In the genomic region with DNA sequence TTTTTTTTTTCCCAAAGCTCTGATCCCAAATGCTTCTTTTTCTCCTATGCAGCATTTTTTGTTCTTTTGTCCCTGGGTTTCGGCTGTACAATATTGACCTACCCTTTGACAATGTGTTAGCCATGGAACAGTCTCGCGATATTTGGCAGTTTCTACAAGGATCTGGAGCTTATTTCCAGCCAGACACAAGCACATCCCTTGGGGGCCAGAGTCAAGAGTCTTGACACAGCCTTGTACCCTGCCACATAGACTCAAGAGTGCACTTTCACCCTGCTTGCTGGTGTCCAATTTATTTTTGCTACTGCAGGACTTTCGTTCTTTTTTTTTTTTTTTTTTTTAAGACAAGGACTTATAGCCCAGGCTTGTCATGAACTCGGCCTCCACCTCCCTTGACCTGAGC, we compare ENCODE assay signal across 9 mouse cellular contexts. TPM values are rescaled to one million over a fixed set of nuclear protein-coding genes. Genes with fewer than 3 reads are reported as not detected.
DNase-seq lines count a peak whose midpoint lies in the region; ATAC-seq and TF ChIP-seq lines count a peak whose summit lies in the region.
"Had no signal": no experiment of that assay in that cellular context is flagged by ENCODE, and none has a peak within 500 bp of the region (broad histone marks: within the 10 kb centered on the region; RNA-seq: fewer than 3 reads in every experiment).

No protein-coding gene starts in this region.

- peak overlapping the region; percentile 97 for H3K4me3 ChIP-seq in gastrocnemius, adult 2 months
- H3K4me3 ChIP-seq in megakaryocyte, embryonic 14.5 days (replicated peaks): peak overlapping the region; percentile 91
- H3K4me3 ChIP-seq in intestine, embryonic 15.5 days (replicated peaks): peak overlapping the region; percentile 96
- no peak overlapping the region for H3K4me3 ChIP-seq in neural tube, embryonic 15.5 days (replicated peaks)

- H3K27me3 ChIP-seq in megakaryocyte, embryonic 14.5 days (replicated peaks): no peaks in the 10 kb centered on the region
- H3K27me3 ChIP-seq in intestine, embryonic 15.5 days (replicated peaks): no peaks in the 10 kb centered on the region
- no peaks in the 10 kb centered on the region for H3K27me3 ChIP-seq in neural tube, embryonic 15.5 days (replicated peaks)

- TF ChIP-seq CTCF in gastrocnemius, adult 2 months (IDR thresholded peaks at IDR 0.05): no peak

- H3K4me1 ChIP-seq in megakaryocyte, embryonic 14.5 days: peaks cover 88% of the 10 kb centered on the region
- H3K4me1 ChIP-seq in intestine, embryonic 15.5 days (replicated peaks): peaks cover 12% of the 10 kb centered on the region
- H3K4me1 ChIP-seq in neural tube, embryonic 15.5 days: peaks cover 25% of the 10 kb centered on the region

- peaks cover 74% of the 10 kb centered on the region for H3K36me3 ChIP-seq in megakaryocyte, embryonic 14.5 days (replicated peaks; ENCODE audit: low read length)
- H3K36me3 ChIP-seq in intestine, embryonic 15.5 days: peaks cover 26% of the 10 kb centered on the region
- H3K36me3 ChIP-seq in neural tube, embryonic 15.5 days: peaks cover 56% of the 10 kb centered on the region

- H3K4me2 ChIP-seq in intestine, embryonic 15.5 days (replicated peaks): peak overlapping the region; percentile 75; the same call in 1 of the 2 replicates
- peak overlapping the region; percentile 78 for H3K4me2 ChIP-seq in neural tube, embryonic 15.5 days

- no peaks in the 10 kb centered on the region for H3K9me3 ChIP-seq in megakaryocyte, embryonic 14.5 days
- no peaks in the 10 kb centered on the region for H3K9me3 ChIP-seq in intestine, embryonic 15.5 days
- H3K9me3 ChIP-seq in neural tube, embryonic 15.5 days (replicated peaks): no peaks in the 10 kb centered on the region

- intact Hi-C loops in gastrocnemius, adult 2 months (cut with DNase I): loop anchor here (5.0 kb wide), 1 partner anchor 121 kb away; no protein-coding TSS in a partner anchor
- intact Hi-C loops in gastrocnemius, postnatal 36 days (cut with DNase I): loop anchor here (5.0 kb wide), 1 partner anchor 226 kb away; no protein-coding TSS in a partner anchor

- WGBS in intestine, embryonic 15.5 days: 84% methylated on average over 5 of the region's 5 CpGs
- 86% methylated on average over 5 of the region's 5 CpGs for WGBS in neural tube, embryonic 15.5 days

- peak overlapping the region; percentile 93; the same call in 1 of the 2 replicates for H3K27ac ChIP-seq in gastrocnemius, adult 2 months
- no peak overlapping the region for H3K27ac ChIP-seq in intestine, embryonic 15.5 days
- 0 out of 2 replicates have a peak overlapping the region, but pooled peaks have one; percentile 90 for H3K27ac ChIP-seq in neural tube, embryonic 15.5 days (replicated peaks)

- DNase-seq in gastrocnemius, adult 2 months: no peak
- DNase-seq in gastrocnemius, postnatal 36 days: no peak
- no peak for DNase-seq in cerebellum, postnatal 36 days
- no peak for DNase-seq in left cerebral cortex, adult 9 months (ENCODE audit: low spot score in 2 of 2)
- DNase-seq: adrenal gland, adult 8-10 months had no signal

- H3K9ac ChIP-seq in intestine, embryonic 15.5 days: no peak overlapping the region
- no peak overlapping the region for H3K9ac ChIP-seq in neural tube, embryonic 15.5 days (replicated peaks)

- no peak for ATAC-seq in megakaryocyte, adult 5-6 weeks (ENCODE audit: poor library complexity, severe bottlenecking)
- no peak for ATAC-seq in intestine, embryonic 15.5 days
- no peak for ATAC-seq in neural tube, embryonic 15.5 days (ENCODE audit: low FRiP score)

RNA-seq across cellular contexts. Expression of a gene that starts 1.0 kb away (rescaled TPM):
- total RNA-seq in gastrocnemius, adult 2 months (2021): 1 to 10 TPM; 5.9 TPM
- 1 to 10 TPM; 4.0 to 5.5 TPM for total RNA-seq in gastrocnemius, postnatal 36 days (2021)
- 4.9 TPM in 2 replicates for polyA plus RNA-seq in megakaryocyte, embryonic 14.5 days (2012; ENCODE audit: insufficient read depth, low replicate concordance)
- 5.1 and 5.4 TPM in 2 replicates for total RNA-seq in megakaryocyte, adult 5-6 weeks (2015)
- 8.7 and 10.5 TPM in 2 replicates for total RNA-seq in megakaryocyte, adult 5-6 weeks (2017)
- polyA plus RNA-seq in intestine, embryonic 15.5 days (2015; fragmentation: Nextera tagmentation; extraction: Ambion mirVana): 17.2 and 18.2 TPM in 2 replicates
- polyA plus RNA-seq in neural tube, embryonic 15.5 days (2015; fragmentation: Nextera tagmentation; extraction: Ambion mirVana): 22.3 and 23.8 TPM in 2 replicates

RNA-seq across cellular contexts. Expression of a gene that starts 15.3 kb away (rescaled TPM):
- 1,000 to 10,000 TPM; 1,176 to 1,655 TPM for total RNA-seq in gastrocnemius, adult 2 months (2021)
- 1,000 to 10,000 TPM; 1,357 to 1,404 TPM for total RNA-seq in gastrocnemius, postnatal 36 days (2021)
- 240 and 738 TPM in 2 replicates for polyA plus RNA-seq in megakaryocyte, embryonic 14.5 days (2012; ENCODE audit: insufficient read depth, low replicate concordance)
- 374 and 399 TPM in 2 replicates for total RNA-seq in megakaryocyte, adult 5-6 weeks (2015)
- total RNA-seq in megakaryocyte, adult 5-6 weeks (2017): 54.0 and 61.6 TPM in 2 replicates
- 844 and 895 TPM in 2 replicates for polyA plus RNA-seq in intestine, embryonic 15.5 days (2015; fragmentation: Nextera tagmentation; extraction: Ambion mirVana)
- polyA plus RNA-seq in neural tube, embryonic 15.5 days (2015; fragmentation: Nextera tagmentation; extraction: Ambion mirVana): 949 and 1,085 TPM in 2 replicates

RNA-seq across cellular contexts. Expression of a gene that starts 16.2 kb away (rescaled TPM):
- 10 to 100 TPM; 67.6 to 97.7 TPM for total RNA-seq in gastrocnemius, adult 2 months (2021)
- 10 to 100 TPM; 80.9 to 83.7 TPM for total RNA-seq in gastrocnemius, postnatal 36 days (2021)
- 1.6 and 4.5 TPM in 2 replicates for polyA plus RNA-seq in megakaryocyte, embryonic 14.5 days (2012; ENCODE audit: insufficient read depth, low replicate concordance)
- 10.7 and 12.7 TPM in 2 replicates for total RNA-seq in megakaryocyte, adult 5-6 weeks (2015)
- 6.9 and 11.5 TPM in 2 replicates for total RNA-seq in megakaryocyte, adult 5-6 weeks (2017)
- 50.2 and 55.8 TPM in 2 replicates for polyA plus RNA-seq in intestine, embryonic 15.5 days (2015; fragmentation: Nextera tagmentation; extraction: Ambion mirVana)
- polyA plus RNA-seq in neural tube, embryonic 15.5 days (2015; fragmentation: Nextera tagmentation; extraction: Ambion mirVana): 75.8 and 81.7 TPM in 2 replicates

RNA-seq across cellular contexts. Expression of a gene that starts 24.4 kb away (rescaled TPM):
- 10 to 100 TPM; 39.6 to 46.4 TPM for total RNA-seq in gastrocnemius, adult 2 months (2021)
- total RNA-seq in gastrocnemius, postnatal 36 days (2021): 10 to 100 TPM; 33.8 to 37.3 TPM
- 49.4 and 55.8 TPM in 2 replicates for polyA plus RNA-seq in megakaryocyte, embryonic 14.5 days (2012; ENCODE audit: insufficient read depth, low replicate concordance)
- 89.5 and 90.0 TPM in 2 replicates for total RNA-seq in megakaryocyte, adult 5-6 weeks (2015)
- total RNA-seq in megakaryocyte, adult 5-6 weeks (2017): 36.3 and 40.0 TPM in 2 replicates
- polyA plus RNA-seq in intestine, embryonic 15.5 days (2015; fragmentation: Nextera tagmentation; extraction: Ambion mirVana): 83.9 and 84.5 TPM in 2 replicates
- polyA plus RNA-seq in neural tube, embryonic 15.5 days (2015; fragmentation: Nextera tagmentation; extraction: Ambion mirVana): 43.5 and 48.5 TPM in 2 replicates

RNA-seq across cellular contexts. Expression of a gene that starts 32.5 kb away (rescaled TPM):
- total RNA-seq in gastrocnemius, adult 2 months (2021): not detected
- not detected for total RNA-seq in gastrocnemius, postnatal 36 days (2021)
- 0.07 TPM in 1 of 2 replicates, not detected in the other for polyA plus RNA-seq in megakaryocyte, embryonic 14.5 days (2012; ENCODE audit: insufficient read depth, low replicate concordance)
- not detected in 2 replicates for total RNA-seq in megakaryocyte, adult 5-6 weeks (2015)
- not detected in 2 replicates for total RNA-seq in megakaryocyte, adult 5-6 weeks (2017)
- polyA plus RNA-seq in intestine, embryonic 15.5 days (2015; fragmentation: Nextera tagmentation; extraction: Ambion mirVana): 7.0 and 8.1 TPM in 2 replicates
- 17.4 and 23.5 TPM in 2 replicates for polyA plus RNA-seq in neural tube, embryonic 15.5 days (2015; fragmentation: Nextera tagmentation; extraction: Ambion mirVana)

Comparison
In these comparisons a context has a peak if more than half of its experiments do, and no peak if none do; other contexts are left out.
1. RNA of a gene that starts 16.2 kb away (total RNA-seq): 67.6 to 97.7 TPM in gastrocnemius, adult 2 months and 80.9 to 83.7 TPM in gastrocnemius, postnatal 36 days; 6.9 to 12.7 TPM in megakaryocyte, adult 5-6 weeks; every median in the first group is over 4 times any median in the second.